Mouse (Mus musculus) liver, embryonic 14 days (tissue): Measurements from ENCODE around the gene Gm38394. TPM values are rescaled to one million over a fixed set of nuclear protein-coding genes. Genes with fewer than 3 reads are reported as not detected.

ENCODE experiments used
- polyA plus RNA-seq: library from polyadenylated mRNA; depleted of rRNA; stranded (reverse); fragments of >200 nt; gene quantifications from 2 replicates; pipeline ENCODE4 v1.2.3, GENCODE M21; 2012; rRNA removed

The Gm38394 gene
- 1.9 and 2.5 TPM in 2 replicates for polyA plus RNA-seq

DNA sequence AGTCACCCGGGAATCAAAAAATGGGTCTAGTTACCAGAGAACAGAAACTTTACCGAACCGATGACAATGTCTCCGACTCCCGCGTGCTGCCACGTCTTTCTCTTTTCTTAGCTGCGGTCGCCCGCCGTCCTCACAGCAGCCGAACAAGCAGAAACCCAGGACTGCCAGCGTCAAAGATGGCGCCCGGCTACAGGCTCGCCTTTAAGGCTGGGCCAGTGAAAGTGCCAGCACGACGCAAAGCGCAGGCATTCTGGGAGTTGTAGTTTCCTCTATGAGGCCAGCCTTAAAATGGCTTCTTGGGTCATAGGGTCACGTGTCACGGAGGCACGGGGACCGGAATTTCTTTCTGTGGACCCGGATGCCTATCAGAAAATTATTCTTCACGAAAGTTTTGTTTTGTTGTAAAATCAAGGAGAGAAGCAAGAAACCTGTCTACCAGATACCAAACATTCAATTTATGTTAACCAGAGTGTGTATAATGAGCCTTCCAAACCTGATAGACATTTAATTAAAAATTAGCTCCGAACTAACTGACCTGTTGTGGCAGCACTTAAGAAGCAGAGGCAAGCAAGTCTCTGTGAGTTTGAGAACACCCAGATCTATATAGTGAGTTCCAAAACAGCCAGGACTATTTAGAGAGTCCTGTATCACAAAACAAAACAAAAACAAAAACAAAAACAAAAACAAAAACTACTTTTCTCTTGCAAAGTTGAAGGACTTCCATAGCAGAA, at the start of gene Gm38394:
Gene Gm38394, minus strand, starts transcription at position 116 of the 731 bp plus-strand sequence.

DNA sequence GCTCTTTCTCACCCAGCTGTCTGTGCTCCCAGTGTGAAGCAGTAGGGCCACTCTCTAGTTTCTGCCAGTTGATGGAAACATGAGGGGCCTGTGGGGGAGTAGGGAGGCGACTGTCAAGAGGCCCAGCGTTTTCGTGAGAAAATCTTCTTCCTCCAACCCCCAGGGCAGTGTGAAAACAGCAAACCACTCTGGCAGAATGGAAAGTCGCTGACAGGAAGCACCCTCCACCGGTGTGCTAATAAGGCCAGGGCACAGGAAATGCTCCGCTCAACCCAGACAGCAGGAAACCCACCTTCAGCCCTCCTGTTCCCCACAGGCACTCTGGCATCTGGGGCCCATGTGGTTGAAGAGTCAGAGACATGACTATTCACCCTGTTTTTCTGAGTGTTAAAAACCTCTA, 28.8 kb upstream of the Gm38394 start, which contains the start of gene Lax1:
Gene Lax1, minus strand, starts transcription at position 212 of the 400 bp plus-strand sequence.

DNA sequence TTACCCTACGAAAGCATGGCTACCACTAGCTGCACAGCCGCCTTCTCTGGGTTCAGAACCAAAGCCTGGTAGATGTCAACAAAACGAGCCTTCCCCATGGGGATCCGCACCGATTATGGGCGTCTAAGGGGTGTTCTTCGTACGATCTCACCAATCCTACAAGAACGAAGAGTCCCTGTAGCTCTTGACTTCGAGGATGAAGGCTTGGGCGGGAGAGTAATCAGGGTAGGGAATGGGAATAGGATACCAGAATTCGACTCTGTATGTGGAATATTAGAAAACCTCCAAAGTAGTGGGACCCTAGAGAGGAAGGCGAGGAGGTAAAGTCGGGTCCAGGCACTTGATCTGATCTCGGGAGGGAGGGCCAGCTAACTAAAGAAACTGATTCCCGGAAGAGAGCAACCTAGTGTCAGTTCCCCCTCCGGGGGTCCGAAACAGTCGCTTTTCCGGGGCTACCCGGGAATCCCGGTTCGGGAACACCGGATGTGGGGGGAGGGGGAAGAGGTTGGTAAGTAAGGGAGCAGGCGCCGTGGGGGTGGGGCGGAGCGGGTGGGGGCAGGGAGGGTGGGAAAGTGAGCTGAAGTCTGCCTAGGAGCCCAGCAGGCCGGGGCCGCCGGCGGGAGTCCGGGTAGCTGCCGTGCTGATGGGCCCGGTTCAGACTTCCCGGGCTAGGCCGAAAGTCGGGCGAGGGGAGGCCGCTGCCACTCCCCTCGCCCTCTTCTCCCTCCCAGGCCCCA, 484 bp downstream of the Gm38394 start, which contains the start of gene Zbed6:
Gene Zbed6, minus strand, starts transcription at position 420 of the 737 bp plus-strand sequence.

GRCm38 (mm10) chr1:133609771-133610502, 51.2 kb downstream of the Gm38394 start, which contains the start of gene Snrpe:
Gene Snrpe (minus strand): TSS chr1:133610291.

Other genes with a start within 250 kb of the Gm38394 start
- 4.3 TPM in 2 replicates for gene Sox13, start 236.9 kb downstream of the Gm38394 start, polyA plus RNA-seq
- gene Snrpe, start 51.0 kb downstream of the Gm38394 start, polyA plus RNA-seq: 278 and 299 TPM in 2 replicates
- gene Zbed6, start 433 bp downstream of the Gm38394 start, polyA plus RNA-seq: 0.98 and 1.4 TPM in 2 replicates
- 0.76 and 1.2 TPM in 2 replicates for gene Lax1, start 28.8 kb upstream of the Gm38394 start, polyA plus RNA-seq
- 14.2 and 18.2 TPM in 2 replicates for gene Atp2b4, start 139.7 kb upstream of the Gm38394 start, polyA plus RNA-seq
- gene Optc, start 246.7 kb upstream of the Gm38394 start, polyA plus RNA-seq: 0.15 and 0.19 TPM in 2 replicates